In genomic region chr9:80391002-80391401, GRCm38 (mm10) we compare ENCODE assay signal across 16 mouse cellular contexts.
DNase-seq lines count a peak whose midpoint lies in the region; ATAC-seq and TF ChIP-seq lines count a peak whose summit lies in the region.
"Had no signal": no experiment of that assay in that cellular context is flagged by ENCODE, and none has a peak within 500 bp of the region (broad histone marks: within the 10 kb centered on the region; RNA-seq: fewer than 3 reads in every experiment).

No protein-coding gene starts in this region.

- no peaks in the 10 kb centered on the region for H3K9me3 ChIP-seq in hindbrain, embryonic 13.5 days
- no peaks in the 10 kb centered on the region for H3K9me3 ChIP-seq in hindbrain, postnatal 0 days (ENCODE audit: low read length)
- 0 out of 2 replicates have a peak, but pooled peaks cover 2% of the 10 kb centered on the region for H3K9me3 ChIP-seq in neural tube, embryonic 13.5 days
- H3K9me3 ChIP-seq: liver, embryonic 12.5 days; stomach, embryonic 15.5 days had no signal

- no peak for TF ChIP-seq POLR2A in brain, embryonic 14.5 days (IDR thresholded peaks at IDR 0.05; ENCODE audit: borderline replicate concordance, extremely low read depth, insufficient read depth, insufficient read length, poor library complexity, severe bottlenecking)

- H3K4me1 ChIP-seq in hindbrain, embryonic 13.5 days (replicated peaks): peaks cover 8% of the 10 kb centered on the region; the same call in 1 of the 2 replicates
- H3K4me1 ChIP-seq in hindbrain, postnatal 0 days (ENCODE audit: insufficient read depth, low read length): no peaks in the 10 kb centered on the region
- H3K4me1 ChIP-seq in neural tube, embryonic 13.5 days (replicated peaks): peaks cover 12% of the 10 kb centered on the region
- H3K4me1 ChIP-seq: liver, embryonic 12.5 days; stomach, embryonic 15.5 days had no signal

- WGBS in hindbrain, embryonic 13.5 days: 32% methylated on average over 5 of the region's 5 CpGs
- WGBS in hindbrain, postnatal 0 days: 28% methylated on average over 5 of the region's 5 CpGs
- WGBS in neural tube, embryonic 13.5 days: 26% methylated on average over 5 of the region's 5 CpGs

- ATAC-seq in hindbrain, embryonic 13.5 days (ENCODE audit: low FRiP score): peak; percentile 67; the same call in 1 of the 2 replicates
- ATAC-seq in hindbrain, postnatal 0 days: no peak
- peak; percentile 86 for ATAC-seq in neural tube, embryonic 13.5 days (ENCODE audit: low read depth)
- no peak for ATAC-seq in activated CD4-positive, CD25-positive, alpha-beta regulatory T cell, adult 4 months
- ATAC-seq: liver, embryonic 12.5 days had no signal

- no peak overlapping the region for H3K4me3 ChIP-seq in hindbrain, embryonic 13.5 days
- no peak overlapping the region for H3K4me3 ChIP-seq in hindbrain, postnatal 0 days (ENCODE audit: low read length)
- no peak overlapping the region for H3K4me3 ChIP-seq in neural tube, embryonic 13.5 days
- H3K4me3 ChIP-seq: liver, embryonic 12.5 days; stomach, embryonic 15.5 days had no signal

- no peak for DNase-seq in hindbrain, postnatal 0 days (ENCODE audit: low spot score)
- peak; percentile 6 for DNase-seq in ES-CJ7 (ENCODE audit: low read depth, low spot score)
- DNase-seq in brain, embryonic 14.5 days (ENCODE audit: low read depth): peak; percentile 52
- DNase-seq in MN1 (ENCODE audit: low spot score): no peak
- DNase-seq: adrenal gland, postnatal 10 days; cerebellum, adult 11-12 months; cerebellum, postnatal 36 days; heart, postnatal 14 days; lung, embryonic 14.5 days; thymus, adult 2 months had no signal

- no peaks in the 10 kb centered on the region for H3K27me3 ChIP-seq in hindbrain, embryonic 13.5 days
- H3K27me3 ChIP-seq in hindbrain, postnatal 0 days (ENCODE audit: insufficient read depth, low read length): no peaks in the 10 kb centered on the region
- no peaks in the 10 kb centered on the region for H3K27me3 ChIP-seq in neural tube, embryonic 13.5 days
- H3K27me3 ChIP-seq: liver, embryonic 12.5 days; stomach, embryonic 15.5 days had no signal

- H3K27ac ChIP-seq in hindbrain, embryonic 13.5 days: no peak overlapping the region
- H3K27ac ChIP-seq in hindbrain, postnatal 0 days: no peak overlapping the region
- H3K27ac ChIP-seq in neural tube, embryonic 13.5 days (replicated peaks): no peak overlapping the region
- H3K27ac ChIP-seq: liver, embryonic 12.5 days; stomach, embryonic 15.5 days had no signal

- no peak overlapping the region for H3K9ac ChIP-seq in hindbrain, embryonic 13.5 days
- no peak overlapping the region for H3K9ac ChIP-seq in hindbrain, postnatal 0 days (replicated peaks; ENCODE audit: low read length)
- H3K9ac ChIP-seq in neural tube, embryonic 13.5 days: no peak overlapping the region
- H3K9ac ChIP-seq: liver, embryonic 12.5 days; lung, embryonic 14.5 days; stomach, embryonic 15.5 days had no signal

- no peaks in the 10 kb centered on the region for H3K36me3 ChIP-seq in hindbrain, embryonic 13.5 days
- no peaks in the 10 kb centered on the region for H3K36me3 ChIP-seq in hindbrain, postnatal 0 days (ENCODE audit: insufficient read depth, low read length)
- no peaks in the 10 kb centered on the region for H3K36me3 ChIP-seq in neural tube, embryonic 13.5 days
- H3K36me3 ChIP-seq: liver, embryonic 12.5 days; stomach, embryonic 15.5 days had no signal

- TF ChIP-seq CTCF in hindbrain, postnatal 0 days (IDR thresholded peaks at IDR 0.05; ENCODE audit: low read depth): no peak
- no peak for TF ChIP-seq CTCF in brain, embryonic 14.5 days (IDR thresholded peaks at IDR 0.05; ENCODE audit: borderline replicate concordance, extremely low read depth, insufficient read depth, insufficient read length)

- H3K4me2 ChIP-seq in hindbrain, embryonic 13.5 days: no peak overlapping the region
- H3K4me2 ChIP-seq in hindbrain, postnatal 0 days (ENCODE audit: low read depth, low read length): no peak overlapping the region
- H3K4me2 ChIP-seq in neural tube, embryonic 13.5 days: no peak overlapping the region
- H3K4me2 ChIP-seq: heart, embryonic 11.5 days; liver, embryonic 12.5 days; lung, embryonic 14.5 days; stomach, embryonic 15.5 days had no signal

Comparison
In these comparisons a context has a peak if more than half of its experiments do, and no peak if none do; other contexts are left out.
1. ATAC-seq: peak in hindbrain, embryonic 13.5 days (single experiment) and neural tube, embryonic 13.5 days (single experiment); none in hindbrain, postnatal 0 days (single experiment) and activated CD4-positive, CD25-positive, alpha-beta regulatory T cell, adult 4 months (single experiment).
2. DNase-seq: peak in ES-CJ7 (single experiment) and brain, embryonic 14.5 days (single experiment); none in hindbrain, postnatal 0 days (single experiment) and MN1 (single experiment).